Mouse (Mus musculus) gonadal fat pad, adult 2 months (tissue): ENCODE results near the gene Cox5a. TPM values are rescaled to one million over a fixed set of nuclear protein-coding genes. Genes with fewer than 3 reads are reported as not detected.
A peak's percentile ranks its signal among the peaks of the same experiment; 100 is the strongest.

Experiments used
- DNase-seq: peaks from one replicate; pipeline ENCODE4 v3.0.0-alpha.2; 2012; ENCODE audit warnings: low read depth
- polyA plus RNA-seq: library from polyadenylated mRNA; depleted of rRNA; stranded (reverse); fragments of >200 nt; gene quantifications from 2 replicates; pipeline ENCODE4 v1.2.3, GENCODE M21; 2012; rRNA removed

The Cox5a gene
- 202 and 206 TPM in 2 replicates for polyA plus RNA-seq

- peak; percentile 44 for DNase-seq
Observed at GRCm38 (mm10) chr9:57521056-57521911, at the start of gene Cox5a. Cox5a (plus strand) TSS chr9:57521274.

- DNase-seq = no peak
Observed at GRCm38 (mm10) chr9:57485774-57486173, 35.3 kb upstream of the Cox5a start.

- no peak for DNase-seq
Observed at GRCm38 (mm10) chr9:57487807-57488206, 33.3 kb upstream of the Cox5a start.

- DNase-seq = no peak
Observed at GRCm38 (mm10) chr9:57493532-57493931, 27.5 kb upstream of the Cox5a start.

- no peak for DNase-seq
Observed at GRCm38 (mm10) chr9:57494970-57495369, 26.1 kb upstream of the Cox5a start.

GRCm38 (mm10) chr9:57497236-57497635 is 23.8 kb upstream of the Cox5a start:
- DNase-seq = no peak

GRCm38 (mm10) chr9:57498536-57498935 is 22.5 kb upstream of the Cox5a start:
- DNase-seq = no peak

- DNase-seq = no peak
Observed at GRCm38 (mm10) chr9:57501452-57501851, 19.6 kb upstream of the Cox5a start.

- DNase-seq = no peak
Observed at GRCm38 (mm10) chr9:57501861-57502260, 19.2 kb upstream of the Cox5a start.

GRCm38 (mm10) chr9:57502911-57503621 is 18.0 kb upstream of the Cox5a start:
- no peak for DNase-seq

GRCm38 (mm10) chr9:57503622-57504380 is 17.3 kb upstream of the Cox5a start, which contains the start of gene Rpp25:
Rpp25 (plus strand) TSS chr9:57504026.
- DNase-seq = no peak

GRCm38 (mm10) chr9:57504381-57504700 is 16.7 kb upstream of the Cox5a start:
- DNase-seq = no peak

GRCm38 (mm10) chr9:57504891-57505290 is 16.2 kb upstream of the Cox5a start:
- DNase-seq = no peak

- no peak for DNase-seq
Observed at GRCm38 (mm10) chr9:57505700-57506099, 15.4 kb upstream of the Cox5a start.

- no peak for DNase-seq
Observed at GRCm38 (mm10) chr9:57510577-57510976, 10.5 kb upstream of the Cox5a start.

GRCm38 (mm10) chr9:57517113-57517512 is 4.0 kb upstream of the Cox5a start:
- DNase-seq = no peak

- DNase-seq = no peak
Observed at GRCm38 (mm10) chr9:57520375-57521055, 559 bp upstream of the Cox5a start.

- DNase-seq = no peak
Observed at GRCm38 (mm10) chr9:57522114-57522860, 1.2 kb downstream of the Cox5a start.

GRCm38 (mm10) chr9:57522861-57523246 is 1.8 kb downstream of the Cox5a start:
- no peak for DNase-seq

- no peak for DNase-seq
Observed at GRCm38 (mm10) chr9:57523754-57524153, 2.7 kb downstream of the Cox5a start.

- no peak for DNase-seq
Observed at GRCm38 (mm10) chr9:57524439-57524838, 3.4 kb downstream of the Cox5a start.
